Mouse (Mus musculus): Measurements from ENCODE around the gene Gm5155. TPM values are rescaled to one million over a fixed set of nuclear protein-coding genes. Genes with fewer than 3 reads are reported as not detected.
"Not testable (repeated sequence)": the region's sequence is repeated elsewhere in the genome, so short reads cannot be mapped to it uniquely, and the experiment has no call there.

Gene Gm5155
- not detected for total RNA-seq (2022)

GRCm38 (mm10) chr7:17871467-17871866, at the start of gene Gm5155:
Gene Gm5155 (plus strand): TSS chr7:17871767.
- no peak for DNase-seq (ENCODE audit: low spot score in 2 of 2)

- DNase-seq (ENCODE audit: low spot score in 2 of 2), result no peak
Measured at GRCm38 (mm10) chr7:17870776-17871175, 791 bp upstream of the Gm5155 start.

- not testable (repeated sequence) for DNase-seq (ENCODE audit: low spot score in 2 of 2)
Measured at GRCm38 (mm10) chr7:17895341-17895740, 23.8 kb downstream of the Gm5155 start.

GRCm38 (mm10) chr7:17903146-17903915, 31.8 kb downstream of the Gm5155 start:
- no peak for DNase-seq (ENCODE audit: low spot score in 2 of 2)

Other genes with a start within 250 kb of the Gm5155 start
- not detected for gene Ceacam5, start 158.5 kb upstream of the Gm5155 start, total RNA-seq (2022)
- not detected for gene Ceacam14, start 59.1 kb upstream of the Gm5155 start, total RNA-seq (2022)
- gene Ceacam11, start 100.4 kb downstream of the Gm5155 start, total RNA-seq (2022), result not detected
- gene Ceacam13, start 138.1 kb downstream of the Gm5155 start, total RNA-seq (2022), result not detected
- not detected for gene Ceacam12, start 194.2 kb downstream of the Gm5155 start, total RNA-seq (2022)

Measured in left cerebral cortex, adult 8-10 months (tissue).